ENCODE assay signal across 29 mouse cellular contexts in genomic region chr10:104946372-104946771, GRCm38 (mm10).
DNase-seq lines count a peak whose midpoint lies in the region; ATAC-seq and TF ChIP-seq lines count a peak whose summit lies in the region.
"Had no signal": no experiment of that assay in that cellular context is flagged by ENCODE, and none has a peak within 500 bp of the region (broad histone marks: within the 10 kb centered on the region; RNA-seq: fewer than 3 reads in every experiment).

No protein-coding gene starts in this region.

- ATAC-seq in embryonic facial prominence, embryonic 14.5 days (ENCODE audit: low read depth) = no peak
- peak; percentile 84 for ATAC-seq in limb, embryonic 12.5 days (ENCODE audit: insufficient number of reproducible peaks, insufficient read depth, low FRiP score, low TSS enrichment, low read depth)
- ATAC-seq in limb, embryonic 14.5 days (ENCODE audit: low FRiP score, low read depth) = peak; percentile 85
- ATAC-seq: activated CD4-positive, CD25-positive, alpha-beta regulatory T cell, adult 4 months; CD4-positive, CD25-positive, alpha-beta regulatory T cell, adult 4 months; forebrain, embryonic 14.5 days; forebrain, embryonic 16.5 days; Patski had no signal

- H3K9me3 ChIP-seq in embryonic facial prominence, embryonic 14.5 days (ENCODE audit: control insufficient read depth, low read length) = no peaks in the 10 kb centered on the region
- no peaks in the 10 kb centered on the region for H3K9me3 ChIP-seq in embryonic facial prominence, embryonic 10.5 days
- no peaks in the 10 kb centered on the region for H3K9me3 ChIP-seq in limb, embryonic 12.5 days
- H3K9me3 ChIP-seq in limb, embryonic 14.5 days (ENCODE audit: control insufficient read depth, low read length) = no peaks in the 10 kb centered on the region
- H3K9me3 ChIP-seq: embryonic facial prominence, embryonic 12.5 days; embryonic facial prominence, embryonic 15.5 days; forebrain, embryonic 10.5 days; forebrain, embryonic 12.5 days; G1E had no signal

- no peak for TF ChIP-seq POLR2A in limb, embryonic 14.5 days (IDR thresholded peaks at IDR 0.05; ENCODE audit: borderline replicate concordance, extremely low read depth, insufficient read depth, insufficient read length)

- WGBS in embryonic facial prominence, embryonic 14.5 days = 63% methylated on average over 5 of the region's 5 CpGs
- 90% methylated on average over 5 of the region's 5 CpGs for WGBS in embryonic facial prominence, embryonic 10.5 days
- WGBS in limb, embryonic 12.5 days = 60% methylated on average over 5 of the region's 5 CpGs
- WGBS in limb, embryonic 14.5 days = 36% methylated on average over 5 of the region's 5 CpGs

- no peaks in the 10 kb centered on the region for H3K4me1 ChIP-seq in embryonic facial prominence, embryonic 14.5 days (ENCODE audit: control insufficient read depth, insufficient read depth, low read length)
- no peaks in the 10 kb centered on the region for H3K4me1 ChIP-seq in embryonic facial prominence, embryonic 10.5 days
- H3K4me1 ChIP-seq in limb, embryonic 12.5 days (replicated peaks) = peaks cover 3% of the 10 kb centered on the region; the same call in 1 of the 2 replicates
- 0 out of 2 replicates have a peak, but pooled peaks cover 3% of the 10 kb centered on the region for H3K4me1 ChIP-seq in limb, embryonic 14.5 days (ENCODE audit: control insufficient read depth, insufficient read depth, low read length)
- H3K4me1 ChIP-seq: embryonic facial prominence, embryonic 15.5 days; forebrain, embryonic 10.5 days; forebrain, embryonic 12.5 days had no signal

- DNase-seq in embryonic facial prominence, embryonic 14.5 days (ENCODE audit: low spot score) = peak; percentile 48
- DNase-seq in embryonic facial prominence, embryonic 10.5 days (ENCODE audit: low spot score) = no peak
- peak; percentile 45 for DNase-seq in limb, embryonic 14.5 days (ENCODE audit: low spot score)
- no peak for DNase-seq in lung, postnatal 14 days
- DNase-seq in spleen, adult 12 weeks (ENCODE audit: low spot score) = no peak
- DNase-seq: adrenal gland, adult 2 months; adrenal gland, postnatal 10 days; adrenal gland, postnatal 25 days; B cell, adult 2 months; cerebellum, adult 11 months; cerebellum, adult 18-20 months; cerebellum, adult 8-10 months; cerebellum, adult 9-11 months; cerebellum, postnatal 14 days; cerebellum, postnatal 36 days; embryo, embryonic 11 days had no signal

- H3K9ac ChIP-seq in embryonic facial prominence, embryonic 14.5 days (ENCODE audit: low read depth, low read length) = no peak overlapping the region
- no peak overlapping the region for H3K9ac ChIP-seq in limb, embryonic 12.5 days (replicated peaks)
- H3K9ac ChIP-seq in limb, embryonic 14.5 days (ENCODE audit: low read depth, low read length, severe bottlenecking) = no peak overlapping the region
- H3K9ac ChIP-seq: embryonic facial prominence, embryonic 12.5 days; embryonic facial prominence, embryonic 15.5 days; forebrain, embryonic 12.5 days had no signal

- no peaks in the 10 kb centered on the region for H3K36me3 ChIP-seq in embryonic facial prominence, embryonic 14.5 days (ENCODE audit: control insufficient read depth, insufficient read depth, low read length)
- no peaks in the 10 kb centered on the region for H3K36me3 ChIP-seq in embryonic facial prominence, embryonic 10.5 days (replicated peaks)
- H3K36me3 ChIP-seq in limb, embryonic 12.5 days = no peaks in the 10 kb centered on the region
- no peaks in the 10 kb centered on the region for H3K36me3 ChIP-seq in limb, embryonic 14.5 days (ENCODE audit: control insufficient read depth, insufficient read depth, low read length)
- H3K36me3 ChIP-seq: embryonic facial prominence, embryonic 12.5 days; embryonic facial prominence, embryonic 15.5 days; forebrain, embryonic 10.5 days; forebrain, embryonic 12.5 days; G1E had no signal

- H3K27ac ChIP-seq in embryonic facial prominence, embryonic 14.5 days (replicated peaks; ENCODE audit: low read depth, low read length) = no peak overlapping the region
- no peak overlapping the region for H3K27ac ChIP-seq in embryonic facial prominence, embryonic 10.5 days (replicated peaks)
- H3K27ac ChIP-seq in limb, embryonic 12.5 days = 0 out of 2 replicates have a peak overlapping the region, but pooled peaks have one; percentile 29
- H3K27ac ChIP-seq in limb, embryonic 14.5 days (replicated peaks; ENCODE audit: low read depth, low read length) = no peak overlapping the region
- H3K27ac ChIP-seq: embryonic facial prominence, embryonic 12.5 days; embryonic facial prominence, embryonic 15.5 days; forebrain, embryonic 10.5 days; forebrain, embryonic 12.5 days had no signal

- H3K4me2 ChIP-seq in embryonic facial prominence, embryonic 14.5 days (ENCODE audit: low read depth, low read length) = no peak overlapping the region
- H3K4me2 ChIP-seq in limb, embryonic 12.5 days = no peak overlapping the region
- no peak overlapping the region for H3K4me2 ChIP-seq in limb, embryonic 14.5 days (replicated peaks; ENCODE audit: low read depth, low read length, severe bottlenecking)
- H3K4me2 ChIP-seq: embryonic facial prominence, embryonic 12.5 days; embryonic facial prominence, embryonic 15.5 days; forebrain, embryonic 12.5 days had no signal

- no peak overlapping the region for H3K4me3 ChIP-seq in embryonic facial prominence, embryonic 14.5 days (ENCODE audit: low read depth, low read length)
- no peak overlapping the region for H3K4me3 ChIP-seq in embryonic facial prominence, embryonic 10.5 days
- H3K4me3 ChIP-seq in limb, embryonic 12.5 days (replicated peaks) = no peak overlapping the region
- H3K4me3 ChIP-seq in limb, embryonic 14.5 days (replicated peaks; ENCODE audit: low read length) = no peak overlapping the region
- H3K4me3 ChIP-seq: embryonic facial prominence, embryonic 12.5 days; embryonic facial prominence, embryonic 15.5 days; erythroblast, embryonic 14.5 days; forebrain, embryonic 10.5 days; forebrain, embryonic 12.5 days had no signal

- no peaks in the 10 kb centered on the region for H3K27me3 ChIP-seq in embryonic facial prominence, embryonic 14.5 days (replicated peaks; ENCODE audit: control insufficient read depth, insufficient read depth, low read length)
- H3K27me3 ChIP-seq in embryonic facial prominence, embryonic 10.5 days (replicated peaks; ENCODE audit: low read depth, poor library complexity, severe bottlenecking) = no peaks in the 10 kb centered on the region
- no peaks in the 10 kb centered on the region for H3K27me3 ChIP-seq in limb, embryonic 12.5 days
- no peaks in the 10 kb centered on the region for H3K27me3 ChIP-seq in limb, embryonic 14.5 days (ENCODE audit: control insufficient read depth, insufficient read depth, low read length)
- H3K27me3 ChIP-seq: CH12.LX; embryonic facial prominence, embryonic 12.5 days; embryonic facial prominence, embryonic 15.5 days; forebrain, embryonic 12.5 days; Patski had no signal

Comparison
In these comparisons a context has a peak if more than half of its experiments do, and no peak if none do; other contexts are left out.
1. DNase-seq: peak in embryonic facial prominence, embryonic 14.5 days (single experiment) and limb, embryonic 14.5 days (single experiment); none in embryonic facial prominence, embryonic 10.5 days (single experiment), lung, postnatal 14 days (single experiment) and spleen, adult 12 weeks (single experiment).